Mouse (Mus musculus) B cell, adult 2 months (primary cell): ENCODE results near the gene Steap3.

Experiments used
- DNase-seq, 2 experiments: peaks; one replicate each; pipeline ENCODE4 v3.0.0; 2022

Steap3 gene

DNA sequence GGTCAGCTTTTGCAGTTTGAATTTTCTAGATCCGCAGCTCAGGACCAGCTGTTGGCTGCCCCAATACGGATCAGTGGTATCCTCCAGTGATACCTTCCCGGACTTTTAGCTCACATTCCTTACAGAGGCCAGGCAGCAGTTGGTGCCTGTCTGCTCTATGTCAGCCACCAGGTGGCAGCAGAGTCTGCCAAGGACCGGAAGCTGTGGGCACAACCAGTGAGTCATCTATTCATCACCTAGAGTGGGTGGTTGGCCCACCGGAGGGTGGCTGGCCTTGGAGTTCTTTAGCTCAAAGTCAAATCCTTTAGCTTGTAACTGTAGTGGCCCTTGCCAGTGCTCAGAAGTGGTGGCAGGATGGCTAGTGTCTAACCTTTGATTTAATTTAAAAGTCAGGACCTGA is 75.3 kb downstream of the Steap3 start:
- DNase-seq, result peak; percentile 86

DNA sequence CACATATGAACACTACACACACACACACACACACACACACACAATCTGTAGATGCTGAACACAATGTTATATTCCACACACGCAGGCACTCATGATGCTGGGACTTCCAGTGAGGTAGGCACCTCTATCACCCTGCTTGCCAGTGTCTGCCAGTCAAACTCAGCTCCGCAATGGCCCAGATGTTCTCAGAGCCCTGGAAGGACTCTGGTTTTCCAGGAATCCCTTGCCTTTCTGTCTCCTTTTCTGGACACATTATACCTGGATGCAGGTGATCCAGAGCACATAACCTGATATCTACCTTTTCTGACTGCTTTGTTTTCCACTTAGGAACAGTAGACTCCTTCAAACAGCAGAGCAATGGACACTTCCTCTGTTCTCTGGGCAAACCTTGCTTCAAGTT is 75.8 kb downstream of the Steap3 start:
- DNase-seq, result no peak

DNA sequence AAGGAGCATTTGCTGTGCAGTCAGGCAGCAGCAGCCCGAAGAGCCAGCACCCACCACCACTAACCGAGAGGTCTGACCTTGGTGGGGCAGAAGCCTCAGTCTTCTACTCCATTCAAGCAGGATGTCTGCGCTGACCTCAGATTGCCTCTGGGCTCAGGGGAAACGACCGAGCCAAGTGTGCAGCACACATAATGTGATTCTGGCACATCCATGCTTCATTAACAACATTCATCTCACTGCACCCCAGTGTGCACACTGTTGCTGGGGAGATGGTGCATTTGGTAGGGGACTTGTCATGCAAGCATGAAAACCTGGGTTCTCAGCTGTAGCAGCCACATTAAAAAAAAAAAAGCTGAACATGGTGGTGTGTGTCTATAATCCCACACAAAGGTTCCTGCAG is 76.6 kb downstream of the Steap3 start:
- DNase-seq, result no peak

DNA sequence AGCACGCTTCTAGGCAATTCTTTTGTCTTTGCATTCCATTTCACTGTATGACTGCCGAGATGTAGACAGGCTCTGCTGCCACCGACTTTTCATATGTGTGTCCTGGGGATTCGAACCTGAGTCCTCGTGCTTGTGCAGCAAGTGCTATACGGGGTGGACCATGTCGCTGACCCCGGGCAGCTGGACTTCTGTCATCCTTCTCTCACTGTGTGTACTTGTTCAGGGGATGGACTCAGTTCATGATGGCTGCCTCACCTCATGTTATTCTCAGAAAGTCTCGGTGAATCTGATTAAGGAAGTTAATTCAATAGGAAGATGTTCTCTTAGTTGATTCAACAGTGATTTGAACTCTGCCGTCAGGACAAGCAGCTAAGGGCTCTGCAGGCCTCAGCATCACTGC is 78.9 kb downstream of the Steap3 start:
- no peak for DNase-seq

DNA sequence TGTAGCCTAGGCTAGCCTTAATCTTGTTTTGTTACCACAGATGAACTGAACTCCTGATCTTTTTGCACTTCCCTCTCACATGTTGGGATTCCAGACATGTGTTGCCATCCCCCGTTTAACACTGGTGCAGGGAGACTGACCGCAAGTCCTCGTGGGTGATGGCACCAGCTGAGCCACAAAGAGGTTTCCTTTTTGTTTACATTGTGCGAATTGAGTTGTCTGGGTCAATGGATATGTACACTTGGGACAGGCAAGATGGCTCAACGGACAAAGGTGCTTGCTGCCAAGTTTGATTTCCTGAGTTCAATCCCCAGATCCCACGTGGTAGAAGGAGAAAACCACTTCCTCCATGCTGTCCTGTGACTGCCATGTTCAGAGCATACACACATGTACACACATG is 80.2 kb downstream of the Steap3 start:
- no peak for DNase-seq

DNA sequence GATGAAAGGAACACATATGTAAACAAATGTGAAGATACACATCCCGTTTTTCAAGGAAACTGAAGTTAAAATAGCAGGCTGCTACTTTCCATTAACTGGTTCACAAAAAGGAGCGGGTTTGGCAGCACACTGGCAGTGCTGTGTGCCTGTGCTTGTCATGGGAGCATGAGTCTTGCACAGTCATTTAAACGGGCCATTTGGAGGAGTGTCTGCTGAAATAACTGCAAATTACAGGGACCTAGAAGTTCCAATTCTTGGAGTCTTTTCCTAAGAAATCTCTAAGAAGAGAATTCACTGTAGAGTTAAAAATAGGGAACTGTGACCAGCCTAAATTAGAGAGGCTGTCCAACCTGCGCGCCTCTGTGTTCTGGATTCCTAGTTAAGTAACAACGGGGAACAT is 81.6 kb downstream of the Steap3 start:
- no peak for DNase-seq

DNA sequence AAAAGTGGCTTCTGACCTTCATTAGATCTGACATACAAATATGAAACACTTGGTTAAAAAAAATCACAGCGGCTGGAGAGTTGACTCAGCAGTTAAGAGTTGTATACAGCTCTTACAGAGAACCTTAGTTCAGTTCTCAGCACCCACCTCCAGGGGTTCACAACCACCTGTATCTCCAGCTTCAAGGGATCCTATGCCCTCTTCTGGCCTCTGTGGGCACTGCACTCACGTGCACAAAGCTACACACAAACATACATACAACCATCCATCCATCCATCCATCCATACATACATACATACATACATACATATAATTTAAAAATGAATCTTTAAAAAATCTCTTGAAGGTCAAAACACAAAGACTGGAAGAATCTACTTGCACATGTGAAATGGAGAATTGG is 82.2 kb downstream of the Steap3 start:
- no peak for DNase-seq

DNA sequence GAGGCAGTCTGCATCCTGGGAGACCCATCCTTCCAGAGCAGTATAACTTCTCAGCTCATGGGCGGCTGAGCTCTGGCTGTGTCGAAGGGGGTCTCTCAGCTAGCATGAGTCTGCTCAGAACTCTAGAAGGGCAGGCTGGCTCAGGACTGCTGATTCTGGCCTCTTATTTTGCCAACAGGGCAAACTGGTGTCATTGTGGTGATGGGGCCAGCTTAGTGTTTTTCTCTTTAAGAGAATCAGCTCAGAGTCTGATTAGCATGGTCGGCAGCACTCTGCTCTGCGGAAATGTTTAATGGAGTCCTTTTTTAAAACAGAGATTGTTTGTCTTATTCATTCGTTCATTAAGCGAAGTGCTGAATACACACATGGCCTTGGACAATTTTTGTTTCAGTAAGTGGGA is 83.3 kb downstream of the Steap3 start:
- DNase-seq, result no peak

DNA sequence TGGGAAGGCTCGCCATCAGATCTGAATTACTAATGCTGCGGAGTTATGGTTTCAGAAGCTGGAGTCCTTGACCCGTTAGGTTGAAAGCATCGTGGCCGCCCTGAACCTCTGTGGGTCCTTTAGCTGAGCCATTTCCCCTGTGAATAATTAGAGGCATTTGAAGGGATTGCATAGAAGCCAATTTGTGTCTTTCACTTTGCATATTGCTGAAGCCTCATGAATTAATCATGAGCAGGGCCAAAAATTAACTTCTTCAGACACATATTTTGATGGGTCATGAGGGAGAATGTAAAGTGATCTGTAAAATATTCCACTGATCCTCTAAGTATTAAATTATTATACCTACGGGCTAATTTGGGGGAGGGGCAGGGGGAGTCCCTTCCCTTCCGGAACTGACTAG is 85.4 kb downstream of the Steap3 start:
- no peak for DNase-seq

DNA sequence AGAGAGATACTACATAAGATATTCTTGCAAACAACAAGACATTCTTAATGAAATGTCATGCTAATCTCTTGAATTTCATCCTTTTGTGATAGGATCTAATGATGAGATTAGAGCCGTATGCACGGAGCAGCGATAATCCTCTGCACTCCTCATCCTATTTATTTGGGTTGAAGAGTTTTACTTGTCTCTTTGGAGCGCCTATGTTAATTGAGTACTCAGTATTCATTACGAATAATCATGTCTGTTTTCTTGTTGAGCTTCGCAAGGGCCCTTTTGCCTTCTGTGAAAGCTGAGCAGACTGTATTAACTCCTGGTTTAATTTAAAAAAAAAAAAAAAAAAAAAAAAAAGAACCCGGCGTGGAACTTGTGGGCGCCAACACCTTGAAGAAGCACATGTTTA is 85.8 kb downstream of the Steap3 start:
- DNase-seq, result no peak

DNA sequence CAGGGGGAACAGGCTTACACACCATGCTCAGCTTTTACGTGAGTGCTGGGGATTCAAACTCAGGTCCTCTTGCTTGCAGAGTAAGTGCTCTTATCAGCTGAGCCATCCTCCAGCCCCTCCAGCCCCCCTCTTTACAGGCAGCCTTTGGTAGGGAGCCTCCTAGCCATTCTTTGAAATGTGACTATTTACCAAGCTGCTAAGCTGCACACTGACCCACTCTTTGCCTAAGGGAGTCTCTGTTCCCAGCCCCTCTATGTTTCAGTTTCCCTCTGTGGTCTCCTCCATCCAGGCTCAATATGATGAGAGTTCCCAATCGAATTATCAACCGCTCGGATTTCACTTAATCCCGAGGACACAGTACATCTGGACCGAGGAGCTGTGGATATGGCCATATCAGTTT is 86.3 kb downstream of the Steap3 start:
- DNase-seq, result no peak

DNA sequence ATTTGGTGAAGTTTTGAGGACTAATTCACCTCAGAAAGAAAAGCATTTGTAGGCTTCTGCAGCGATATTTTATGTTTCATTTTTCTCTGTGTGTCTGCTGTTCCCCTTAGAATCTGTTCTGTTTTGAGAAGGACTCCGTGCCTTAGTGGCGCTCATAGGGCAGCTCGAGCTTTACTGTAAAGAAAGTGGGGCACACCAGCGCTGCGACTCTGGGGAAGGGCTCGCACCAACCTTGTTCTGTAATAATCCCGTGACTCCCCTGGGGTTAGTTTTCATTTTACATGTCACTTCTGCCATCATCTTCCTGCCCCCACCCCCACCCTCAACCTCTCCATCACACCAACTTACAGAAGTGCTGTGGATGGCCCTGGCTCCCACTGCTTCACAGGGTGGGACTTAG is 95.4 kb downstream of the Steap3 start:
- DNase-seq, result peak; percentile 58 to 65

DNA sequence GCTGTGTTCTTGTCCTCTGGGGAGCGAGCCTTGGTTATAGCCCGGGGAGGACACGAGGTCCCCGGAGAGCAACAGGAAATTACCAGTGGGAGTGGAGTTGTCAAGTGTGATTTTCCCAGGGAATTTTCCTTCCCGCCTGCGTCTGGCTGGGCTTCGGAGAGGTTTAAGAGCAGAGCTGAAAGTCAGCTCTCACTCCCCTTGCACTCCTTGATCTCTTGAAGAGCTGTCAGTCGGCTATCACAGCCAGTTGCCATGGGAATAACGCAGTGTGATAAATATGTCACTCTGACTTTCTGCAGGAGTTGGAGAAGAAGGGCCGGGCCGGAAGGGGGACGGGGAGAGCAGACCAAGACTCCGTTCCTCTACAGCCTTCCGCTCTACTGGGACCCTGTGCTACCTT is 96.2 kb downstream of the Steap3 start:
- peak; percentile 6 to 19 for DNase-seq

DNA sequence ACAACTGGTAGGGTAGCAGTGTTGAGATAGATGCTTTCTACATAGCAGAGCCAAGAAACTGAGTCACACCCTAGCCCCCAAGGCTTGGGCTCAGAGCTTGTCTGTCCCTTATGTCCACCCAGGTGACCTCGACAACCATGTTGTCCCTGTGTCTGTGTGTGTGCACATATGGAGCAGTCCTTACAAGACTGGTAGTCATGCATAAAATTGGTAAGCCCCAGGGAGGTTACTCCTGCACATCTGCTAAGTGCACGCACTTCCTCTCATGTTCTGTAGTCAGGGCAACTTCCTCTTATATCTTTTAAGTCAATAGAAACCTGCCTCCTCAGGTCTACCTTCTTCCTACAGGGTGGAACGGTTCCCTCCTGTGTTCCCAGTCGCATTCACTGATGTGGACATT is 97.5 kb downstream of the Steap3 start:
- DNase-seq, result peak; percentile 69 to 75

DNA sequence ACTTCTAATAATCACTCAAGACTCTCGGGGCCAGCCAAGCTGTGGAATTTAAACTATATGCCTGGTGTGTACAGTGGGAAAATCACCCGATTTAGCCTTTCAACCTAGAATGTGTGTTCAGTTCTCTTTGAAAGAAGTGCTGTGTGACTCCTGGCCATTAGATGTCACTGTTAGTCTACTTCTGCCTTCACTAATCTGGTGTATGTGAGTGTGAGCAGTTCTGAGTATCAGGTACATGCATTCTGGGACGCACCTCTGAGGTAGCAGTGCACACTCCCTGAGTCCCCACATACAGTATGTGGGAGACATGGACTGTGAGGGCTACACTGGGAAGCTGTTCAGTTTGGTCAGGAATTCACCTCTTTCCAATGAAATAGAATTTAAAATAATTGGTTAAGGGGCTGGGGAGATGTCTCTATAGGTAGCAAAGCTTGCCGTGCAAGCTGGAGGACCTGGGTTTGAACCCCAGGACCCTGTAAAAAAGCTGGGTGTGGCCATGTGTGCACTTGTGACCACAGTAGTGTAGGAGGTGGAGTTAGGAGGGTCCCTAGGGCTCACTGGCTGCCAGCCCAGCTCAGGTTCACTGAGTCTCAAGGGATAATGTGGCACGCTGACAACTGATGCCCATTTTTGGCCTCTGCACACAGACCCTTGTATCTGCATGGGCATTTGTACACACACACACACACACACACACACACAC is 100.5 kb downstream of the Steap3 start:
- peak; percentile 65 for DNase-seq

DNA sequence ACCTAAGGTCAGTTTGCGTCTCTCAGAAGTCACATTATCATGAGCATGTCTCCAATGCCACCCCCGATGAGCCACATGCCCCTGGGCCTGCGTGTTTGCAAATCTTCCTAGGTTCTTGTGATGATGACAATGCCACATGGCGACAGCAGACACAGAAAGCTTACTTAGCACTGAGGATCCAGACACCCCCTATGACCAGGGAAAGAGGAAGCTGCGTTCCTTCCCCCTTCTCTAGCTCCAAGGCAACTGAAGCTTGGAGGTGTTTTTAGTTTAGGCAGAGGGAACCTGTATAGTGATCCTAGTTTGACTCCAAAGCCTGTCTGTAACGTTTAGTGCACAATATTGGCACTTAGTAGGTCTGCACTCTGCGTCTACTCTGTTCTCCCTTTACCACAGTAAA is 102.2 kb downstream of the Steap3 start:
- no peak for DNase-seq

DNA sequence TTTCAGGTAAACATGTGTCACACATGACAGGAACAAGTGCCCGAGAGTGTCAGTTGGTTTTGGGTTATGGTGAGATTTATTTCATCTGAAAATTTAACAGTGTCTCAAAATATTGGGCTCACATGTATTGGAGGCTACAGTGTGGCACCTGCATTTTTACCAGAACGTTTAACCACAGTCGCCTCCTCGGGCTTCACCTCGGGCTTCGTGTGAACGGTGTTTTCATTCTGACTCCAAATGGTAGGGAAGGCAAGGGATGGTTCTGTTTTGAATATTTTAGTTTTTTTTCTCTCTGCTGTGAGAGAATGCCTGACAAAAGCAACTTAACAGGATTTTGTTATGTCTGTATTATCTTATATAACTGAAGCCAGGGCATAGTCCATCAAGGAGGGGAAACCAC is 103.8 kb downstream of the Steap3 start:
- no peak for DNase-seq

DNA sequence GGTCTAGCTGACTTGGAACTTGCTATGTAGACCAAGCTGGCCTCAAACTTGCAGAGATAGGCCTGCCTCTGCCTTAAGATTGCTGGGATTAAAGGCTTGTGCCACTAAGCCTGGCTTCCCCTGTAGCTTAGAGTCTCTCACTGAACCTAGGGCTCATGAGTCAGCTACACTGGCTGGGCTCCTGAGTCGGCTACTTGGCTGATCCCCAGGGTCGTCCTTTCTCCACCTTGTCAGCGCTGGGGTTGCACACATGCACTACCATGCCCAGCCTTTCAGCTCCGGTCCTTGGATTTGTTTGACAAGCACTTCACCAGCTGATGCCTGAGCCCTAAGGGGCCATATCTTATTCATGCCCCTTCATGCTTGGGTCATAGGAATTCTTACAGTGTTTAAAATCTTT is 104.5 kb downstream of the Steap3 start:
- no peak for DNase-seq

DNA sequence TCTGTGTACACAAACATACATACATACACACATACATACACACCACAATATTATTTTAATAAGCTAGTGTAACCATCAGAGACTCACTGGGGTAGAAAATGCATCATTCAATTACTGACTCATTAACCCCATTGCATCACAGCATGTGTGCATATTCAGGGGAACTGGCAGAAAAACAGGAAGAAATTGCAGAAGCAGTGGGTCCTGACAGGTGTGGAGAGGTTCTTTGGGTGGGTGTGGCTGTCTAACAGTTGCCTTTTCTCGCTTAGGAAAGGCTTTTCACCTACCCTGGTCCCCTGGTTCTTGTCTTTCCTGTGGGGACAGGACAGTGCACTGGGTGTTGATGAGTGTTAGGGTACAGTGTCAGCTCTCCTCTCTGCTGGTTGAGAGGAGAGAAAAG is 109.9 kb downstream of the Steap3 start:
- DNase-seq, result peak; percentile 54 to 56

DNA sequence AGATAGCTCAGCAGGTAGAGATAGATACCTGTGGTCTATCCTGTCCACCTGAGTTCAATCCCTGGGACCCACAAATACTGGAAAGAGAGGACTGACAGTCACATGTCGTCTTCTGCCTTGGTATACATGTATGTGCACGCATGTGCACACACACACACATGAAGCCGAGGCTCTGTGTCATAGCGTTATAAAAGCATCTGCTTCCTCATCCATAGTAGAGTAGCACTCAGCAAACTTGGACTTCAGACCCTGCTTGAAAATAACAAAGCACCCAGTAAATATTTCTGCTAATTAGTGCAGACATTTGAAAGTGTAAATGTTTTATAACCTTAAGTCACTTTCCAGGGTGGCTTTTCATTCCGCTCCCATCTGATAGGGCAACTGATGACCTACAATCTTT is 111.0 kb downstream of the Steap3 start:
- no peak for DNase-seq

DNA sequence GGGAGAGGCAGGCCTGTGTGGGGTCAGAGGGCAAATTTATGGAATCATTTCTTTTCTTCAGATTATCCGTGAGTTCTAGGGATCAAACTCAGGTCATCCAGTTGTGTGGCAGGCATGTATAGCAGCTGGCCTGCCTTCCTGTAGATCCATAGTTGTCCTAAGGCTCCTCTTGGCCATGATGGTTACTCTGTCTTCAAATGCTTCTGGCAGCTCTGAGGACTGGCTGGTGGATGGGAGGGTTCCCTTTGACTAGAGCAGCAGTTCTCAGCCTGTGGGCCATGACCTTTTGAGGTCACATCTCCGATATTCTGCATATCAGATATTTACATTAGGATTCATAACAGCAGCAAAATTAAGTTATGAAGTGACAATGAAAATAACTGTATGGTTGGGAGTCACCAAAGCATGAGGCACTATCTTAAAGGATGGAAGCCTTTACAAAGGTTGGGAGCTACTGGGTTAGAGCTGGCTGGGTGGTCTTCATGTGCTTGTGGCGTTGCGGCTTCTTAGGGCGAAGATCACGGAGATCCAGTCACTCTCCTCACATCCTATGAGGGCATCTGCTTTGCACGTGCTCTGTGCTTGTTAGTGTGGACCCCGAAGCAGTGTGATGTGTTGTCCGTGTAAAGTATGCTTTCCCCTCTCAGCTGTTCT is 113.9 kb downstream of the Steap3 start:
- DNase-seq, result no peak

DNA sequence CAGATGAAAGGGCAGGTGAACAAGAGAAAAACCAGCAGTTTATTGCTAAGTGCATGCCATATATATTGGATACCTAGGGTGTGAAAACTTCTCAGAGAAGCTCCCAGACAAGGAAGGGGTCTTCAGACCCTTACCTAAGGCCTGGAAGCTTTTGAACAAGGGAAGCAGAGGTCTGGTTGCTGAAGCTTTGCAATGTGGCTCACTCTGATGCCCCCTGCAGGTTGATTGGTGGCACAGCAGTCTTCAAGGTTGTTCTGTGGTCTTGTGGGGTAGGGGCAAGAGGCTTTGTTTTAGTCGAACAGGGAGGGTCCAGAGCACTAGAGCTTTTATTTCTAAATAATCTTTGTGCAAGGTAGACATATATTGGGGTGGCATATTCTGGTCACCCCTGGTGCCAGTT is 117.2 kb downstream of the Steap3 start:
- peak; percentile 49 to 52 for DNase-seq

DNA sequence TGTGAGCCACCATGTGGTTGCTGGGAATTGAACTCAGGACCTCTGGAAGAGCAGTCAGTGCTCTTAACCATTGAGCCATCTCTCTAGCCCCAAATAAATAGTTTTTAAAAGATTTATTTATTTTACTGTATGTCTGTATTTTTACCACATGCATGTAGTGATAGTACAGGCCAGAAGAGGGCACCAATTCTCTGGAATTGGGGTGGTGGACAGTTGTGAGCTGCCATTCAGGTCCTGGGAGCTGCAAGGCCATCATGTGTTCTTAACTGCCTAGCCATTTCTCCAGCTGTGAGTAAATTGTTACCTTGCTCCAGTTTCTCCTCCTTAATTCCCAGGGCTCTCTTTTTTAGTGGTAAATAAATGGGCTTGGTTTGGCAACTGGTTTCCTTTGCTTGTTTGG is 118.3 kb downstream of the Steap3 start:
- peak; percentile 64 to 66 for DNase-seq

DNA sequence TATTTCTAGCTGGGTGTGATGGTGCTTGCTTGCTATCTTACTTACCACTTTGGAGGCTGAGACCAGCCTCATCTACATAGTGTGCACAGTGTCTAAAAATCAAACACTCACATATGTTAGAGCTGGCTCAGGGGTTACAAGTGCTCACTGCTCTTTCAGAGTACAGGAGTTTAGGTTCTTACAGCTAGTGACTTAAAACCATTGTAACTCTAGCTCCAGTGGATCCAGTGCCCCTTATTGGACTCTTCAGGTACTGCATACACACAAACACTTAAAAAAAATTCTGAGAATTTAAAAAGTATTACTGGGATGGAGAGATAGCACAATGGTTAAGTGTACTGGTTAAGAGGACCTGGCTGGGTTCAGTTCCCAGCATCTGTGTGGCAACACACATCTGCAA is 125.5 kb downstream of the Steap3 start:
- DNase-seq, result peak; percentile 7 to 20
